Mouse (Mus musculus) embryonic fibroblast, embryonic 13.5 days (primary cell): ENCODE results near the gene Dtnb. TPM values are rescaled to one million over a fixed set of nuclear protein-coding genes. Genes with fewer than 3 reads are reported as not detected.

ENCODE experiments used
- H3K27ac ChIP-seq: 2 replicates; pipeline ENCODE4 v1.5.1; 2012; ENCODE audit warnings: low read length, control low read depth, inconsistent platforms; ENCODE audit not compliant: insufficient read depth
- H3K4me1 ChIP-seq: 2 replicates; pipeline ENCODE4 v1.6.1; 2011; ENCODE audit warnings: low read length; ENCODE audit not compliant: control insufficient read depth, insufficient read depth
- H3K4me3 ChIP-seq: 2 replicates; pipeline ENCODE4 v1.5.1; 2011; ENCODE audit warnings: mild to moderate bottlenecking, control low read depth, low read length; ENCODE audit not compliant: insufficient read depth
- CTCF ChIP-seq: IDR thresholded peaks from 2 replicates; pipeline ENCODE4 v1.5.1; 2011; ENCODE audit warnings: mild to moderate bottlenecking, control low read depth, low read length, moderate library complexity, borderline replicate concordance; ENCODE audit not compliant: insufficient read depth
- POLR2A ChIP-seq: IDR thresholded peaks from 2 replicates; pipeline ENCODE4 v1.6.1; 2011; ENCODE audit warnings: low read depth, mild to moderate bottlenecking, control low read depth, low read length, moderate library complexity
- polyA plus RNA-seq: library from polyadenylated mRNA; stranded (reverse); fragments of >200 nt; gene quantifications from 2 replicates; pipeline ENCODE4 v1.2.4, GENCODE M21; 2011; ENCODE audit warnings: low read depth; ENCODE audit not compliant: missing spikeins, insufficient read length

Dtnb gene
- polyA plus RNA-seq, 1 experiment, result 19.0 TPM

DNA sequence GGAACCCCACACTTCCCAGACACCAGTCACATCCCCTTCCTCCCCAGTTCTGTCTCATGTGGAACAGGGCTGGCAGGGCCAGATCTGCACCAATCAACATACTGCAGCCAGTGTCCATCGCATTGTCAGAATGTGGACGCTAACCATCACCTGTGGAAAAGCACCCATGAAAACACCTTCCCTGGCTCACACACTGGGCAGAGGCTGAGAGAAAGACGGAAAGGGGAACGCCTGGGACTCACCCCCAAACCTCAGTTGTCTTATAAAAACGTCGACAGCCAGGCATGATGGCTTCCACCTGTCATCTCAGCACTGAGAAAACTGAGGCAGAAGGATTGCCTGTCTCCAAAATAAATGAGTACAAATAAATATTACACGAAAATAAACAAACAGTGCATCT is 219.1 kb downstream of the Dtnb start:
- H3K27ac ChIP-seq, result no peak overlapping the region
- no peak overlapping the region for H3K4me3 ChIP-seq
- TF ChIP-seq POLR2A (no peak), CTCF (no peak)
- H3K4me1 ChIP-seq, result no peaks in the 10 kb centered on the region

- Histone ChIP-seq H3K4me1 (no peaks in the 10 kb centered on the region), H3K4me3 (peak overlapping the region; percentile 40), H3K27ac (no peak overlapping the region)
- TF ChIP-seq CTCF, result peak; percentile 94
- TF ChIP-seq POLR2A, result peak; percentile 41
Observed at GRCm38 (mm10) chr12:3791732-3792131, 219.6 kb downstream of the Dtnb start.

GRCm38 (mm10) chr12:3792248-3792647 is 220.1 kb downstream of the Dtnb start:
- H3K4me3 ChIP-seq, result peak overlapping the region; percentile 40
- no peaks in the 10 kb centered on the region for H3K4me1 ChIP-seq
- TF ChIP-seq CTCF (no peak), POLR2A (no peak)
- no peak overlapping the region for H3K27ac ChIP-seq

GRCm38 (mm10) chr12:3795569-3795968 is 223.4 kb downstream of the Dtnb start:
- H3K27ac ChIP-seq, result no peak overlapping the region
- TF ChIP-seq CTCF (no peak), POLR2A (no peak)
- H3K4me3 ChIP-seq, result no peak overlapping the region
- H3K4me1 ChIP-seq, result no peaks in the 10 kb centered on the region

- no peak overlapping the region for H3K27ac ChIP-seq
- no peak for TF ChIP-seq POLR2A
- TF ChIP-seq CTCF, result no peak
- H3K4me1 ChIP-seq, result no peaks in the 10 kb centered on the region
- H3K4me3 ChIP-seq, result no peak overlapping the region
Observed at GRCm38 (mm10) chr12:3799551-3799950, 227.4 kb downstream of the Dtnb start.

DNA sequence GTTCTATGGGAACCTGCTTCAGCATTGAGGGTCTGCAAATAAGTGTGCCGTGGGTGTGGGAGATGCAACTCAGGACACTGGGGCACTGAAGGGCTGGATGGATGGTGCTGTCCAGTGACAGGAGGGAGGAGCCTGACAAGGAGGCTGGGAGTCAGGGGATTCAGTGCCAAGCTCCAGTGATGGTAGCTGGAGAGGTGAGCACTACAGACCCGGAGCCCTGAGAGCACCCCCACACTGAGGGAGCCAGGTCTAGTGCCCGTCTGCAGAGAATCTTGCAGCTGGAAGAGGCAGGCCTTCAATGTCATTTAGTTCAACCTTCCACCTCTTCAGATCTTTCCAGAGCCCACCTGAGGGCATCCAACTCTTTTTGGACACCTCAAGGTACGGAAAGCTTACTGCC is 233.7 kb downstream of the Dtnb start, which contains the start of gene Dnmt3a:
TSS of gene Dnmt3a (plus strand) at position 156 of the 400 bp plus-strand sequence.
- no peaks in the 10 kb centered on the region for H3K4me1 ChIP-seq
- H3K27ac ChIP-seq, result no peak within 1 kb of the TSS
- peak within 1 kb of the TSS; percentile 64 for H3K4me3 ChIP-seq
- TF ChIP-seq POLR2A (no peak), CTCF (no peak)

GRCm38 (mm10) chr12:3806271-3806684 is 234.1 kb downstream of the Dtnb start:
- no peak overlapping the region for H3K27ac ChIP-seq
- peak overlapping the region; percentile 64 for H3K4me3 ChIP-seq
- TF ChIP-seq CTCF, result peak; percentile 46; the same call in 1 of the 2 replicates
- no peak for TF ChIP-seq POLR2A
- no peaks in the 10 kb centered on the region for H3K4me1 ChIP-seq

GRCm38 (mm10) chr12:3806703-3807547 is 234.7 kb downstream of the Dtnb start:
- Histone ChIP-seq H3K4me1 (no peaks in the 10 kb centered on the region), H3K4me3 (peak overlapping the region; percentile 64), H3K27ac (no peak overlapping the region)
- TF ChIP-seq POLR2A (peak; percentile 30; the same call in 1 of the 2 replicates), CTCF (no peak)

DNA sequence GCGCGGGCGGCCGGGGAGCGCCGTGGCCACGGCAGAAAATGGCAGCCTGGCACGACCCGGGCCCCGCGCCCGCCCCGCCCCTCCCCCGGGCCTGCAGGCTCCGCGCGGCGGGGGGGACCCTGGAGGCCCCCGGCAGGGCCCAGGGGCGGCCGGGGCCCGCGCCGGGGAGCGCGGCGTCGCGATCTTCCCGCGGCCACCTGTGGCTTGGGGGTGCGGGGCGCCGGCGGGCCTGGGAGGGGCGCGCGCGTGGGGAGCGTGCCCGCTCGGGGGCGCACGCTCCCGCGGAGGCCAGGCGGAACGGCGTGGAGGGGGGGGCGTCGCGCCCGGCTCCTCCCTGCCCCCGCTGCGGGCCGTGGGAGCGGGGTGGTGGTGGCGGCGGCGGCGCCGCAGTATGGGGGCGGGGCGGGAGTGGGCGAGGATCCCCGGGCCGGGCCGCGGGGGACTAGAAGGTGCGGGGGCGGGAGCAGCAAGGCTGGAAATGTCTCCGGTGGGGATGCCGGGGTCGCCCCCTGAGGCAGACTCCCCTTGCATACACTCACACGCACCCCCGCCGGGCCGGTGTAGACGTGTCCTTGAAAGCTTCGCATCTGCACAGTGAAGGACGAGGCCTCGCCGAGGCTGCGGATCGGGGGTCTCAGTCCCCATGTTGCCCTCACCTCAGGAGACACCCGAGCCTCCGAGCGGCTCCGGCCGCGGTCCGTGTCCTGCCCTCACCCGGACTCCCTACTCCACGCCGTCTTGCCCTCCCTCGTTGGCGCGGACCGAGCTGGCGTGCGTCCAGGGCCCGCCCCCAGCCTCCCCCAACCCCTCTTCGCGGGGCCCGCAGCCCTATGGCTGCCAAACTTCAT is 235.6 kb downstream of the Dtnb start:
- H3K4me3 ChIP-seq, result peak overlapping the region; percentile 57
- H3K27ac ChIP-seq, result no peak overlapping the region
- TF ChIP-seq CTCF (no peak), POLR2A (0 out of 2 replicates have a peak, but pooled peaks have one; percentile 19)
- H3K4me1 ChIP-seq, result no peaks in the 10 kb centered on the region
